Mouse (Mus musculus) stomach, postnatal 0 days (tissue): ENCODE measurements at regions not wholly inside any gene's neighbourhood (a gene's known extent, or its start where the extent isn't known, plus 50 kb on each side); places are given as distances from the start of the nearest gene placed in this dataset.

Experiments
- ATAC-seq: fragments of 200-750 bp; cut with Nextera tagmentation; 2 replicates; pipeline ENCODE4 v1.8.0; 2017; ENCODE audit not compliant: low FRiP score, low TSS enrichment
- DNase-seq: peaks from one replicate; pipeline ENCODE4 v3.0.0-alpha.2; 2016; ENCODE audit warnings: low spot score
- H3K27ac ChIP-seq: fragments of 300-500 bp; sonication (generic); replicated peaks from 2 replicates; pipeline ENCODE4 v1.5.1; 2014; ENCODE audit warnings: mild to moderate bottlenecking, control low read depth
- H3K27me3 ChIP-seq: fragments of 300-500 bp; sonication (generic); 2 replicates; pipeline ENCODE4 v1.6.1; 2014; ENCODE audit warnings: low read length; ENCODE audit not compliant: control insufficient read depth, insufficient read depth
- H3K36me3 ChIP-seq: fragments of 300-500 bp; sonication (generic); 2 replicates; pipeline ENCODE4 v1.6.1; 2014; ENCODE audit warnings: low read length, mixed read lengths; ENCODE audit not compliant: control insufficient read depth, insufficient read depth
- H3K4me1 ChIP-seq: fragments of 300-500 bp; sonication (generic); replicated peaks from 2 replicates; pipeline ENCODE4 v1.6.1; 2014; ENCODE audit warnings: antibody characterized with exemption; ENCODE audit not compliant: control insufficient read depth, insufficient read depth
- H3K4me2 ChIP-seq: fragments of 300-500 bp; sonication (generic); replicated peaks from 2 replicates; pipeline ENCODE4 v1.6.1; 2014; ENCODE audit warnings: low read depth, mild to moderate bottlenecking, control low read depth, moderate library complexity
- H3K4me3 ChIP-seq: fragments of 300-500 bp; sonication (generic); 2 replicates; pipeline ENCODE4 v1.5.1; 2014; ENCODE audit warnings: low read depth, low read length, control low read depth
- H3K9ac ChIP-seq: fragments of 300-500 bp; sonication (generic); 2 replicates; pipeline ENCODE4 v1.6.1; 2014; ENCODE audit warnings: mild to moderate bottlenecking, low read length, control low read depth, mixed read lengths
- H3K9me3 ChIP-seq: fragments of 300-500 bp; sonication (generic); 2 replicates; pipeline ENCODE4 v1.6.1; 2016; ENCODE audit warnings: low read length; ENCODE audit not compliant: control insufficient read depth
- CTCF ChIP-seq: IDR thresholded peaks from 2 replicates; pipeline ENCODE4 v1.5.1; 2016; ENCODE audit warnings: antibody characterized with exemption, low read depth, mild to moderate bottlenecking, moderate library complexity
- EP300 ChIP-seq: optimal IDR thresholded peaks from 2 replicates; pipeline ENCODE3; 2016; ENCODE audit warnings: antibody characterized with exemption
- WGBS: fragments of 180-500 bp; shearing (Covaris S2); extraction: QIAGEN DNeasy Blood & Tissue Kit; methylation state at CpG from one replicate; pipeline ENCODE4 v1.1.7; 2014; 5-methylcytosine and 5-hydroxymethylcytosine counted together

DNA sequence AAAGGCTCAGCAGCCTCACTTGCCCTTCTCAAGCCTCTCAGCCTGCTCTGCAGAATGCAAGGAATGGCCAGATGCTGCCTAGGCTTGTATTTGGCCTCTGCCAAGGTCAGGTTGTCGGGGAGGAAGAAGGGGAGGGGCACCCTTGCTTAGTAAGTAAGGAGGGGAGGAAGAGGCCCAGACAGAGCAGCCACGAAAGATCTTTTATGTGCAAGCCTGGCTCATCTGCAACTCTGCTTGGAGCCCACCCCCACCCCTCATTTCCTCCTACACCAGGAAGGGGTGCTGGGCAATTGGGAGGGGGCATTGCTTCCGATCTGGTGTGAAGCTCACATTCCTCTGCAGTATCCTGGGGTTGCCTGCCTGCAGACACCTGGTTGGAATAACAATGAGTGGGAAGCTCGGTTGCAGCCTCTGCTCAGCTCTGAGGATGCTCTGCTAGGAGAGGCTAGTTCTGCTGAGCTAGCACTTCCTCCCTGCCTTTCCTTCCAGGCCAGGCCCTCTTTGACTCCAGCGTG lies 1169.9 kb upstream of the A1bg start:
- Histone ChIP-seq H3K4me2 (no peak overlapping the region), H3K27me3 (no peaks in the 10 kb centered on the region), H3K9me3 (no peaks in the 10 kb centered on the region), H3K36me3 (no peaks in the 10 kb centered on the region), H3K4me3 (no peak overlapping the region), H3K9ac (no peak overlapping the region), H3K27ac (no peak overlapping the region), H3K4me1 (no peaks in the 10 kb centered on the region)
- DNase-seq = no peak
- WGBS = 17% methylated on average over 5 of the region's 5 CpGs
- 0 out of 2 replicates have a peak, but pooled peaks have one; percentile 10 for ATAC-seq
- TF ChIP-seq EP300 = no peak
- no peak for TF ChIP-seq CTCF

DNA sequence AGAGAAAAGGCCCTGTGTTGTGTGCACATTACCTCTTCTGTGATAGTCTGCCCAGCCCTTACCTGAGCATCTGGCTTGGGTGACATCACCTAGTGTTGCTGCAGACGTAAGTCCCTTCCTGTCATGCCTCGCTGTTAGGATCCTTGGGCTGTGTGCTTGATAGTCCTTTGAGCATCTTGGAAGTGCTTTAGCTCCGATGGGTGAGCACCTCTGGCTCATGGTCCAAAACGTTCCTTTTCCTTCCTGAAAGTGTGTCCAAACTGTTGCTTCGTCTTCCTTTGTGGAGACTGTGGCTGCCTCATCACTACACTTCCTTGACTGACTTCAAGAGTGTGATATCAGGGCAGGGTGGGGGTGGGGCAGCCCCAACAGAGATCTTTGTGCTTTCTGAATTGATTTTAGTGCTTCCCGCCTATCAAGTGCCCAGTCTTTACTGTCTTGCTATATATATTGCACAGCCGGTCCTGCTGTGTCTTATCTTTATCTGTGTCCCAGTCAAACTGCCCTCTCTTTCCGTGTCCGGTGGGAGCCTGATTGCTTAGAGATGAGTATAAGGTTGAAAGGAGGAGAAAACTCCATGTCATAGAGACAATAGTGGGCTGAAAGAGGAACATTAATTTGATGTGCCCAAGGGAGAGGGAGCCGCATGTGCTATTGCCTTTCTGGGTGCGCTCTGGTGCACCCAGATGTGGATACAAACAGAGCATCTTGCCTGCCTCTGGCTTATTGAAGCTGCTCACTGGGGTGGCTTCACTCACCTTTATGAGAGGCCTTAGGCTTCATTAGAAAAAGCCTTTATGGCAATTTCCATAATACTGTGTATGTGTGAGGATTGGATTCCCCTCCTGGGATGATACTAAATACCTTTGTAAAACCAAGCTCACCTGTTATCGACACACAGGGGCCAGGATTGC lies 1169.2 kb upstream of the A1bg start:
- ATAC-seq = no peak
- H3K27ac ChIP-seq = no peak overlapping the region
- H3K9me3 ChIP-seq = no peaks in the 10 kb centered on the region

GRCm38 (mm10) chr15:62091144-62091543 lies 1168.3 kb upstream of the A1bg start:
- Histone ChIP-seq H3K27me3 (no peaks in the 10 kb centered on the region), H3K27ac (no peak overlapping the region), H3K4me3 (no peak overlapping the region), H3K4me1 (no peaks in the 10 kb centered on the region), H3K36me3 (no peaks in the 10 kb centered on the region), H3K9me3 (no peaks in the 10 kb centered on the region), H3K4me2 (no peak overlapping the region), H3K9ac (no peak overlapping the region)
- TF ChIP-seq CTCF (no peak), EP300 (no peak)
- WGBS = 95% methylated on average over 5 of the region's 5 CpGs
- DNase-seq (no peak), ATAC-seq (no peak)

More for the DNA sequence above, 1169.2 kb upstream of the A1bg start:
- H3K27me3 ChIP-seq = no peaks in the 10 kb centered on the region
- H3K9ac ChIP-seq = no peak overlapping the region
- H3K4me3 ChIP-seq = no peak overlapping the region
- WGBS = 75% methylated on average over 12 of the region's 12 CpGs
- no peak overlapping the region for H3K4me2 ChIP-seq
- TF ChIP-seq EP300 (no peak), CTCF (no peak)
- no peaks in the 10 kb centered on the region for H3K36me3 ChIP-seq
- DNase-seq = no peak
- no peaks in the 10 kb centered on the region for H3K4me1 ChIP-seq

DNA sequence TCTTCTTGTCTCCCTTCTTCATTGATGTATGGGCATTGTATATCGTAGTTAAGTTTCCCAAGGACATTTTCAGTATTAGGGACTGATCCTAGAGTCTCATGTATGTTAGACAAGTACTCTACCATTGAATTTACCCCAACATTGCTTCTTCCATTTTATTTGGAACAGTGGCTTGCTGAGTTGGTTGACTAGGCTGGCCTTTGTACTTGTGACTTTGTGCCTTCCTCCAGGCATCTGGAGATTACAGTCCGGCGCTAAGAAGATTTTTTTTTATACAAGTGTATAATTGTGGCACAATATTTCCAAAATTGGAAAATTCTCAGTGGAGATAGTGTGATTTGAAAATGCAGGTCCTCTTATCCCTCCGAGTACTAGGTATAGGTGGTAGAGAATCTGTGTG lies 1165.5 kb upstream of the A1bg start:
- WGBS = 92% methylated on average over 4 of the region's 4 CpGs
- no peak overlapping the region for H3K27ac ChIP-seq
- no peak overlapping the region for H3K4me2 ChIP-seq
- H3K4me1 ChIP-seq = no peaks in the 10 kb centered on the region
- ATAC-seq = no peak
- H3K4me3 ChIP-seq = no peak overlapping the region
- H3K27me3 ChIP-seq = no peaks in the 10 kb centered on the region
- no peaks in the 10 kb centered on the region for H3K36me3 ChIP-seq
- no peak for DNase-seq
- no peaks in the 10 kb centered on the region for H3K9me3 ChIP-seq
- no peak overlapping the region for H3K9ac ChIP-seq
- TF ChIP-seq CTCF = no peak
- TF ChIP-seq EP300 = no peak

DNA sequence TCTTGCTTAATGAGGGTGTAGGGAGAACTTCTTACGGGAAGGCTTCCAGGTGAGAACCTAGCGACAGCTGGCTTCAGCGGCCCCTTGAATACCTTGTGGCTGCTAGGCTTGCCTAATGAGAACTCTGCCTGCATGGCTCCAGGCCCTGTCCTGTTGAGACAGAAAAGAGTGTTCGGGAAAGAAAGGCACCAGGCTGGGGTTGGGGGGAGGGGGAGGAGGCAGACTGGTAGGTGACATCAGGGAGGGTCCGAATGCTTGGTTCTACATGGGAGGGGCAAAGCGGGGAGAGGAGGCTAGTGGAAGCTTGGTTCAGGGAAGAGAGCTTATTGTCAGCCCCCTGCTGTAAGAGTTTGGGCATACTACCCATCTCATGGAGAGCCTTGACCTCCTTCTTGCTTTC lies 1164.9 kb upstream of the A1bg start:
- no peak for DNase-seq
- no peak overlapping the region for H3K9ac ChIP-seq
- no peak overlapping the region for H3K27ac ChIP-seq
- WGBS = 69% methylated on average over 6 of the region's 6 CpGs
- H3K4me1 ChIP-seq = no peaks in the 10 kb centered on the region
- no peaks in the 10 kb centered on the region for H3K27me3 ChIP-seq
- H3K4me3 ChIP-seq = no peak overlapping the region
- no peak for TF ChIP-seq EP300
- TF ChIP-seq CTCF = no peak
- H3K36me3 ChIP-seq = no peaks in the 10 kb centered on the region
- H3K9me3 ChIP-seq = no peaks in the 10 kb centered on the region
- no peak overlapping the region for H3K4me2 ChIP-seq
- ATAC-seq = no peak

- Histone ChIP-seq H3K9ac (no peak overlapping the region), H3K4me2 (no peak overlapping the region), H3K27me3 (no peaks in the 10 kb centered on the region), H3K4me1 (no peaks in the 10 kb centered on the region), H3K36me3 (no peaks in the 10 kb centered on the region), H3K27ac (no peak overlapping the region), H3K9me3 (no peaks in the 10 kb centered on the region), H3K4me3 (no peak overlapping the region)
- ATAC-seq (no peak), DNase-seq (no peak)
- no peak for TF ChIP-seq EP300
- no peak for TF ChIP-seq CTCF
- 98% methylated on average over 3 of the region's 3 CpGs for WGBS
Measured at GRCm38 (mm10) chr15:62086037-62086436, 1163.2 kb upstream of the A1bg start.
